Mouse (Mus musculus): ENCODE results near the gene Smarcal1.
A peak's percentile ranks its signal among the peaks of the same experiment; 100 is the strongest.

Gene Smarcal1

GRCm38 (mm10) chr1:72582947-72583731 is at the start of gene Smarcal1:
Smarcal1 (plus strand) TSS chr1:72583251.
- peak; percentile 91 for DNase-seq (ENCODE audit: low read depth, low spot score)

DNA sequence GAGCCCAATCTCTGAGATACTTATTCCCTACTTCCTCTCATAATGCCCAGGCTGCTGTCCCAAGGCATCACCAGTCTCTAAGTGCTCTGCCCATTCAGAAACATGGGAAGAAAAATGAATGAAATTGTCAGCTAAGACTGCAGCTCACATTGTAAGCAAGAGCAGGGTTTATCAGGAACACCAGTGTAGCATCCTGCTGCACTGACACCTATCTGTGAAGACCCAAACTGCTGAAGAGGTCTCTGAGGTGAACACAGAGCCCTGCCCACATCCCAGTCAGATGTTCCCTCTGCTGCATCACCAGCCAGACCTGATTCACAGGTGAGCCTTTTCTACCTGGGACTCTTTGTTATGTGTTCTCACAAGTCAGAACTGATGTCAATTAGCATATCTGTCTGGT is 49.6 kb upstream of the Smarcal1 start:
- no peak for DNase-seq (ENCODE audit: low read depth, low spot score)

GRCm38 (mm10) chr1:72535725-72536571 is 47.1 kb upstream of the Smarcal1 start:
- no peak for DNase-seq (ENCODE audit: low read depth, low spot score)

DNA sequence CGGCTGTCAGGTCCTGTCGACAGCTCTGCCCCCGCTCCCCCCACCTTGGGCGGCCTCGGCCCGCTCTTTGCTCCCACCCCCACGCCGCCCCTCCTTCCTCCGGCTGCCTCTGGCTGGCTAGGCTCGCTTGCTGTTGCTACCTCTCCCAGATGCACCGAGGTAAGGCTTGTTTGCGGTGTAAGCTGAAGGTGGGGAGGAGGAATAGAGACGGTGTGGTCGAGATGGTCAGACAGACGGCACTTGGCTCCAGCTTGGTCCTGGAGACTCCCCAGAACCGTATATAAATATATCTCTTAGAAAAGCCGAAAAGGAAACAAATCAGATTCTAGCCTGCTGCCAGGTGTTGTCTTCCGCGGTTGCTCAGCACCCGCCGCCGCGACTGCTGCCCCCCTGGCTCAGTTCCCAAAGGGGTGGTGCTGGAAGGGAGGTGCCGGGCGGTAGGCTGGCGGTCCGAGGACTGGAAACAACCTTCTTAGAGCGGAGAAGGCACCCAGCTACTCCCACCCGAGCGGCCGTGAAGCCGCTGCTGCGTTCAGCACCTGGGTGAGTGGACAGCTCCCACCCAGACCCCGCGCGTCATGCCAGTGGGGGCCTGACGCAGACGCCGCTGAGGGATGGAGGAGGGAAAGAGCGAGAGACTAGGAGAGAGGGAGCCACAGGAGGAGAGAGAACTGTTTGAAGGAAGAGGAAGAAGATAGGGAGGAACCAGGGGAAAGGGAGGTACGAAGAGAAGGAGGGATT is 46.3 kb upstream of the Smarcal1 start, which contains the start of gene March4:
TSS of gene March4 (minus strand) at position 320 of the 741 bp plus-strand sequence.
- no peak for DNase-seq (ENCODE audit: low read depth, low spot score)

- DNase-seq (ENCODE audit: low read depth, low spot score), result no peak
Measured at GRCm38 (mm10) chr1:72538266-72538665, 44.8 kb upstream of the Smarcal1 start.

DNA sequence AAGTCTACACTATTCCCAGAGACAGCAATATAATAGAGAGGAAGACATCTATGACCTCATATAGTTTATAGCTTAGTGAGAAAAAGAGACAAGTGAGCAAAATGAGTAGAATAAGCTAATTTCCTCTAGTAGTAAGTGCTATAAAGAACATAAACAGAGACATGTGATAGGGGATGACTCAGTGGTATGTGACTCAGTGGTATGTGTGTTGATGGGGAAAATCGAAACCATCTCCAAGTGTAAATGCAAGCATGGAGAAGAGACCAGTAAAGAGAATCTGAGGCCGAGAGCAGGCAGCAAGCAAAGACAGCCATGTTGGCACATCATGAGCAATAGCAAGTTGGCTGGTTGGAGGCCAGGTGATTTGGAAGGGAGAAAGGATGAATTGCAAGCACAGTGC is 32.7 kb upstream of the Smarcal1 start:
- no peak for DNase-seq (ENCODE audit: low read depth, low spot score)

DNA sequence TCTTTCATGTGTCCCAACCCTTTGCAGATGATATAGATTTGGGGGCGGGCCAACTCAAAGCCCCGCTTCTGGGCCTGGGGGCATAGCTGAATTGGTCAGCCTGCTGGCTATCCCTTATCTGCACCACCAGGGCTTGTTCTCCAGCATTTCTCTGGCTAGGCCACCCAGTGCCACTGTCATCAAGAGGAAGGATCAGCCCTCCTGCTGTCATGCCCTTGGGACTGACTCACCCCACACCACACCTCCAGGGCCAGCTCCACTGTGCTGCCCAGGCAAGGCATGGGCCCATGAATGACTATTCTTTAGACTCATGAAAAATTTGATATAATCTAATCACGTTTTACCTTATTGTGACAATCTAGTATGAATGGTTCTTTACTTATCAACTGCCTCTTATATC is 26.6 kb upstream of the Smarcal1 start:
- DNase-seq (ENCODE audit: low read depth, low spot score), result no peak

DNA sequence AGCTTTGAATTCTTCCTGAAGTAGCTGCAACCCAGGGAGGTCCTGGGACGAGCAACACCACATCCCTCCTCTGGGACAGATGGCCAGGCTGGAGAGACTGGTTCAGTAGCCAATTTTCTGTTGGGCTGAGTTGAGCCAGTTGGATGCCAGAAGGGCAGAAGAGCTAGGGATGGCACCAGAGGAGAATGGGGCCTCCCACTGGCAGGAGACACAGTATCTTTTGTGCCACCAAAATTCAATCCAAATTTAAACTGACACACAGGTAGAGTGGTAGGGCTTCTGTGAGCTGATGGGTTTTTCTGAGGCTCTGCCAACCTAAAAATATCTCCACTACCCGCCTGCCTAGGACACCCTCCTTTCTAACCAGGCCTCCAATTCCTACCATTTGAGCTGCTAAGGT is 24.4 kb upstream of the Smarcal1 start:
- no peak for DNase-seq (ENCODE audit: low read depth, low spot score)

- DNase-seq (ENCODE audit: low read depth, low spot score), result no peak
Measured at GRCm38 (mm10) chr1:72564334-72564962, 18.6 kb upstream of the Smarcal1 start.

DNA sequence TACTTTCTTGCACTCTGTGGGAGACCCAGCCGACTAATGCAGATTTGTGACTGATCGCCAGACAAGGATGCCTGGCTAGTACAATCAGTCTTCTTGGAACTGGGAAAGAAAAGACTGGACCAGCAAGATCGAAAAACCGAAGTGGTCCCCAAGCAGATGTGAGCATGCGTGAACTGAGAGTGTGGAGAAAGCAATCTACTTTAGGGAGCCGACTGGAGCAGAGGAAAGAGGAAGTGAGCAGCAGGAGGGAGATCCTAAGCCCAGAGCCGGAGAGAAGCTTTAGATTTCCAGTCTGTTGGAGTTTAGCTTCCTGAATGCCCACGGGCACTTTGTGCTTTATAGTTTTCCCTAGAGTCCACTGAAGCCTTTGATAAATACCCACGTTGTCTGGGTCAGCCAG is 16.0 kb upstream of the Smarcal1 start:
- DNase-seq (ENCODE audit: low read depth, low spot score), result no peak

DNA sequence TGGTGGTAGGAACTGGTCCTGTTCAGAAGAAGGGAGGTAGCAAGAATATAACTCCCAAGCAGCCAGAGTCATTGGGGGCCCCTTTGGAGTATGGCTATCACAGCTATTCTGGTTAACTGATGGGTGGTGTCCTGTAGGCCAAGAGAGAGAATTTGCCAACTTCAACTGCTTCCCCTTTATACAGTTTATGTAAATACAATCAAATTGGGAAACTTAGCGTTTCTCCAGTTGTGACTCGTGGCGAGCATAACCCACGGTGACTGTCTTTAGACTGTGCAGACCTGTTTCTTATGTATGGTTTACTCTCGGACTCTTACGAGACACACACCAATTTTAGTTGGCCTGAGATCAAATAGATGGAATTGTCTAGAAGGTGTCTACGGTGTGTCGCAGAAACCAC is 14.3 kb upstream of the Smarcal1 start:
- no peak for DNase-seq (ENCODE audit: low read depth, low spot score)

DNA sequence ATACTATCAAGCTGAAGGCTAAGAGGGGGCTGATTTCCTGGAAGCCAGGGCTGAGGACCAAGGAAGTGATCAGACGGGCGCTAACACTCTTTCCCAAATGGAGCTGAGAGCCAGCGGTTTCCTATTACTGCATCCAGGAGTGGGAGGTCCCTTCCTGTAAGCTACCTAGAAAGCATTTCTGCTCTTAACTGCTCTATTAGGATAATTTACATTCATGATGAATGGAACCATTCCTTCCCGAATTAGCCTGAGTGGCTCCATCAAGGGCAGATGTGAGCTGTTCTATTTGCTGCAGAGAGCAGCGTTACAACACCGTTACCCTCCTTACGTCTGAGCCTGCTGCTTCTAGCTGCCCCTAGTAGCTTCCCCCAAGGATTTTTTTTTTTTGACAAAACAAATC is 9.0 kb upstream of the Smarcal1 start:
- DNase-seq (ENCODE audit: low read depth, low spot score), result no peak

GRCm38 (mm10) chr1:72574608-72575007 is 8.4 kb upstream of the Smarcal1 start:
- DNase-seq (ENCODE audit: low read depth, low spot score), result no peak

DNA sequence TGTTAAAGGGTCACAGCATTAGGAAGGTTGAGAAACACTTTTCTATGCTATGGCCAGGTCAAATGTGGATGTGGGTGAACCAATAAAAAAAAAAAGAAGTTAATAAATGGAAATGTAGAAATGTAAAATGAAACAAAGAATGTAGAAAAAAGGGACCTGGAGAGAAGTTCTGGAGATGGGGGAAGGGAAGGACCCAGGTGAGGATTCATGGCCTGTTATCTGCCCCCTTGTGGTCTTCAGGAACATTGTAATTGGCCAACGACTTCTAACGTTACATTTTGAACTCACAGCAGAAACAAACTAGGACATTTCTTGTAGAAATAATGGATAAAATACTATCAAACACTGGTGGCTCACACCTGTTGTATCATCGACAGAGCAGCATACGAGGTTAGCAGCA is 7.9 kb upstream of the Smarcal1 start:
- no peak for DNase-seq (ENCODE audit: low read depth, low spot score)

GRCm38 (mm10) chr1:72577481-72577922 is 5.5 kb upstream of the Smarcal1 start:
- no peak for DNase-seq (ENCODE audit: low read depth, low spot score)

GRCm38 (mm10) chr1:72578351-72578750 is 4.7 kb upstream of the Smarcal1 start:
- DNase-seq (ENCODE audit: low read depth, low spot score), result no peak

GRCm38 (mm10) chr1:72578806-72579205 is 4.2 kb upstream of the Smarcal1 start:
- DNase-seq (ENCODE audit: low read depth, low spot score), result no peak

GRCm38 (mm10) chr1:72583906-72584305 is 855 bp downstream of the Smarcal1 start:
- no peak for DNase-seq (ENCODE audit: low read depth, low spot score)

DNA sequence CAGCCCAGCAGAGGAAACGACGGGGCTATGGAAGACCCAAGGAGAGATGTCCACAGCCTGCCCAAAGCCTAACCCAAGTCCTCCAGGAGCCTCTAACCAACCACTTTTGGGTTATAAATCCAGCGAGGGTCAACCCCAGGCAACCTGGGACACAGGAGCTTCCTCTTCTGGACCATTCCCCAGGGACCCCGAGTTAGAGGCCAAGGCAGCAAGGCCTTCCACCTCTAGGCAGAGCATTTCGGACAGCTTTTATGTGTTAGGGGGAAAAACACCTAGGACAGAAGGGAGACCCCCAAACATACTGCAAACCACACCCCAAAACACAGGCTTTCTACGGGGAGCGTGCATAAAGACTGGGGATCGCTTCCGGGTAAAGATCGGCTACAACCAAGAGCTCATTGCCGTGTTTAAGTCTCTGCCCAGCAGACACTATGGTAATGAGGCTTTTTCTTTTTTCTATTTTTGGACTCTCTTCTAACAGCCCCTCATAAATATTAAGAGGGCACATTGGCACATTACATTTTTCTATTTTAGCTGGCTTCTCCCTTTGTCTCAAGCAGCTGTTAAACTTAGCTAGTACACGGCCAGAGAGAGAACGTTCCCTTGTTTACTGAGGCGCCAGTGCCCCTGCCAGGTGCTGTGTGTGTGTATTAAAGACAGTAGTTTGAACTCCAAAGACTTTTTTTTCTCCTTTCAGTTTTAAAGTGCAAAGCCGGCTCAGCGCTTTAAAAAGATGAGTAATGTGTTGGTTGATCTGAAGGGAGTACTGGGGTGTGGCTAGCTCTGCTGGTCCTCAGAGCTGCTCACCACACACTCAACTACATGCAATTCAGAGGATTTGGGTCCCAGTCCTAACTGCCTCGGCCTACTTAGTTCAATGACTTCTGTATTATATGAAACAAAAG is 3.2 kb downstream of the Smarcal1 start:
- DNase-seq (ENCODE audit: low read depth, low spot score), result no peak

GRCm38 (mm10) chr1:72587532-72587931 is 4.5 kb downstream of the Smarcal1 start:
- DNase-seq (ENCODE audit: low read depth, low spot score), result no peak

All from skeletal muscle tissue, adult 2 months (tissue).